Mouse (Mus musculus): Measurements from ENCODE around the gene Arid1b.

- TF ChIP-seq CTCF (IDR thresholded peaks at IDR 0.05; ENCODE audit: borderline replicate concordance, control insufficient read depth, extremely low read depth, insufficient read depth, low read length, poor library complexity) (no peak), POLR2A (IDR thresholded peaks at IDR 0.05; ENCODE audit: control insufficient read depth, extremely low read depth, insufficient read depth, low read length, poor library complexity) (no peak)
Observed at GRCm38 (mm10) chr17:5305783-5306477, 311.8 kb downstream of the Arid1b start.
